11 mouse cellular contexts compared by ENCODE assay signal in genomic region chr7:79507101-79507705, GRCm38 (mm10). TPM values are rescaled to one million over a fixed set of nuclear protein-coding genes. Genes with fewer than 3 reads are reported as not detected.
DNase-seq lines count a peak whose midpoint lies in the region; ATAC-seq and TF ChIP-seq lines count a peak whose summit lies in the region.
"Had no signal": no experiment of that assay in that cellular context is flagged by ENCODE, and none has a peak within 500 bp of the region (broad histone marks: within the 10 kb centered on the region; RNA-seq: fewer than 3 reads in every experiment).

No protein-coding gene starts in this region.

- H3K4me3 ChIP-seq in forebrain, postnatal 0 days (ENCODE audit: low read depth, low read length), result peak overlapping the region; percentile 92
- peak overlapping the region; percentile 78 for H3K4me3 ChIP-seq in midbrain, postnatal 0 days (ENCODE audit: low read depth, low read length)

- peaks cover 15% of the 10 kb centered on the region for H3K4me1 ChIP-seq in forebrain, postnatal 0 days (ENCODE audit: insufficient read depth)
- peaks cover 5% of the 10 kb centered on the region; the same call in 1 of the 2 replicates for H3K4me1 ChIP-seq in midbrain, postnatal 0 days (ENCODE audit: insufficient read depth, low read length)

- no peaks in the 10 kb centered on the region for H3K9me3 ChIP-seq in forebrain, postnatal 0 days (ENCODE audit: low read length)
- H3K9me3 ChIP-seq in midbrain, postnatal 0 days (ENCODE audit: low read length), result no peaks in the 10 kb centered on the region

- WGBS in forebrain, postnatal 0 days, result 5% methylated on average over 11 of the region's 11 CpGs
- 13% methylated on average over 11 of the region's 11 CpGs for WGBS in midbrain, postnatal 0 days

- H3K9ac ChIP-seq in forebrain, postnatal 0 days, result peak overlapping the region; percentile 100
- peak overlapping the region; percentile 96 for H3K9ac ChIP-seq in midbrain, postnatal 0 days (replicated peaks; ENCODE audit: low read length, poor library complexity, severe bottlenecking)
- H3K9ac ChIP-seq: liver, embryonic 14.5 days had no signal

- peak overlapping the region; percentile 98 for H3K27ac ChIP-seq in forebrain, postnatal 0 days (ENCODE audit: low read depth, low read length)
- peak overlapping the region; percentile 85 for H3K27ac ChIP-seq in midbrain, postnatal 0 days (ENCODE audit: low read depth, low read length)
- H3K27ac ChIP-seq: liver, embryonic 14.5 days had no signal

- TF ChIP-seq CTCF in forebrain, postnatal 0 days (IDR thresholded peaks at IDR 0.05; ENCODE audit: low read depth), result no peak
- no peak for TF ChIP-seq CTCF in midbrain, postnatal 0 days (IDR thresholded peaks at IDR 0.05)

- peak overlapping the region; percentile 95 for H3K4me2 ChIP-seq in forebrain, postnatal 0 days (ENCODE audit: low read depth)
- H3K4me2 ChIP-seq in midbrain, postnatal 0 days (ENCODE audit: low read depth, low read length, poor library complexity, severe bottlenecking), result peak overlapping the region; percentile 90

- H3K36me3 ChIP-seq in forebrain, postnatal 0 days (ENCODE audit: insufficient read depth), result peaks cover 28% of the 10 kb centered on the region
- H3K36me3 ChIP-seq in midbrain, postnatal 0 days (ENCODE audit: insufficient read depth, low read length), result 0 out of 2 replicates have a peak, but pooled peaks cover 2% of the 10 kb centered on the region

- peak; percentile 53; the same call in 1 of the 2 replicates for ATAC-seq in frontal cortex, adult (ENCODE audit: low TSS enrichment)
- ATAC-seq in forebrain, postnatal 0 days, result no peak
- ATAC-seq in midbrain, postnatal 0 days (ENCODE audit: low FRiP score), result no peak
- ATAC-seq in megakaryocyte progenitor cell, adult 5-6 weeks (replicated peaks; ENCODE audit: poor library complexity), result no peak

- no peak for DNase-seq in frontal cortex, postnatal 36 days (ENCODE audit: low spot score in 2 of 2)
- DNase-seq in cerebellum, adult 9-11 months, result peak; percentile 77
- DNase-seq in forebrain, postnatal 0 days, result peak; percentile 63
- peak; percentile 51 for DNase-seq in midbrain, postnatal 0 days (ENCODE audit: low spot score)
- no peak for DNase-seq in lung, postnatal 25 days (ENCODE audit: low spot score)
- DNase-seq in lung, postnatal 36 days, result no peak
- DNase-seq: heart, adult 18-20 months; layer of hippocampus, postnatal 36 days had no signal

- no peaks in the 10 kb centered on the region for H3K27me3 ChIP-seq in forebrain, postnatal 0 days (ENCODE audit: insufficient read depth, low read length)
- peaks cover 21% of the 10 kb centered on the region; the same call in 1 of the 2 replicates for H3K27me3 ChIP-seq in midbrain, postnatal 0 days (ENCODE audit: insufficient read depth, low read length)

RNA-seq across cellular contexts. Expression of gene Polg, which starts 41.0 kb away (rescaled TPM):
- 51.1 and 52.9 TPM in 2 replicates for total RNA-seq in forebrain, postnatal 0 days (2014; rRNA removed)
- 17.4 and 19.4 TPM in 2 replicates for polyA plus RNA-seq in forebrain, postnatal 0 days (2015; fragmentation: Nextera tagmentation; extraction: Ambion mirVana)
- total RNA-seq in midbrain, postnatal 0 days (2014; rRNA removed), result 46.5 and 49.4 TPM in 2 replicates
- 16.9 and 18.6 TPM in 2 replicates for polyA plus RNA-seq in midbrain, postnatal 0 days (2015; fragmentation: Nextera tagmentation; extraction: Ambion mirVana)
- total RNA-seq in megakaryocyte progenitor cell, adult 5-6 weeks (2015), result 21.2 and 22.5 TPM in 2 replicates
- 41.3 and 52.0 TPM in 2 replicates for total RNA-seq in megakaryocyte progenitor cell, adult 5-6 weeks (2017)

Comparison
In these comparisons a context has a peak if more than half of its experiments do, and no peak if none do; other contexts are left out.
1. DNase-seq: peak in cerebellum, adult 9-11 months (single experiment), forebrain, postnatal 0 days (single experiment) and midbrain, postnatal 0 days (single experiment); none in frontal cortex, postnatal 36 days (0 of 2), lung, postnatal 25 days (single experiment) and lung, postnatal 36 days (single experiment).